Mouse (Mus musculus) embryonic facial prominence, embryonic 11.5 days (tissue): ENCODE measurements around the gene Gpatch4. TPM values are rescaled to one million over a fixed set of nuclear protein-coding genes. Genes with fewer than 3 reads are reported as not detected.

Experiments
- ATAC-seq: fragments of 200-750 bp; cut with Nextera tagmentation; replicated peaks from 2 replicates; pipeline ENCODE4 v1.8.0; 2017; ENCODE audit warnings: low read depth; ENCODE audit not compliant: insufficient number of reproducible peaks, low FRiP score, low TSS enrichment
- DNase-seq: peaks from one replicate; pipeline ENCODE4 v3.0.0-alpha.2; 2015; ENCODE audit warnings: low spot score
- H3K27ac ChIP-seq: fragments of 300-500 bp; sonication (generic); replicated peaks from 2 replicates; pipeline ENCODE4 v1.5.1; 2014; ENCODE audit warnings: mild to moderate bottlenecking, low read depth, low read length, control low read depth
- H3K27me3 ChIP-seq: fragments of 300-500 bp; sonication (generic); 2 replicates; pipeline ENCODE4 v1.6.1; 2014; ENCODE audit warnings: mild to moderate bottlenecking, low read length, moderate library complexity, mixed read lengths; ENCODE audit not compliant: control insufficient read depth, insufficient read depth
- H3K36me3 ChIP-seq: fragments of 300-500 bp; sonication (generic); replicated peaks from 2 replicates; pipeline ENCODE4 v1.6.1; 2014; ENCODE audit warnings: low read depth, mild to moderate bottlenecking, low read length, moderate library complexity, mixed read lengths; ENCODE audit not compliant: control insufficient read depth, insufficient read depth
- H3K4me1 ChIP-seq: fragments of 300-500 bp; sonication (generic); 2 replicates; pipeline ENCODE4 v1.6.1; 2014; ENCODE audit warnings: low read length, mixed read lengths; ENCODE audit not compliant: control insufficient read depth, insufficient read depth
- H3K4me2 ChIP-seq: fragments of 300-500 bp; sonication (generic); 2 replicates; pipeline ENCODE4 v1.6.1; 2014; ENCODE audit warnings: low read depth, mild to moderate bottlenecking, control low read depth, low read length, moderate library complexity
- H3K4me3 ChIP-seq: fragments of 300-500 bp; sonication (generic); 2 replicates; pipeline ENCODE4 v1.5.1; 2014; ENCODE audit warnings: low read depth, low read length, control low read depth
- H3K9ac ChIP-seq: fragments of 300-500 bp; sonication (generic); replicated peaks from 2 replicates; pipeline ENCODE4 v1.6.1; 2014; ENCODE audit warnings: mild to moderate bottlenecking, control low read depth, low read length
- H3K9me3 ChIP-seq: fragments of 300-500 bp; sonication (generic); replicated peaks from 2 replicates; pipeline ENCODE4 v1.6.1; 2016; ENCODE audit warnings: mild to moderate bottlenecking, low read length, inconsistent platforms, mixed read lengths; ENCODE audit not compliant: control insufficient read depth
- WGBS: fragments of 180-500 bp; shearing (Covaris S2); extraction: QIAGEN DNeasy Blood & Tissue Kit; methylation state at CpG from one replicate; pipeline ENCODE4 v1.1.7; 2014; 5-methylcytosine and 5-hydroxymethylcytosine counted together
- polyA plus RNA-seq: library from polyadenylated mRNA; unstranded; fragments of >200 nt; fragmentation: Nextera tagmentation; extraction: Ambion mirVana; gene quantifications from 2 replicates; pipeline ENCODE4 v1.2.1, GENCODE M21; 2014

The Gpatch4 gene
- polyA plus RNA-seq, 1 experiment from 2014 or later: 37.8 TPM

DNA sequence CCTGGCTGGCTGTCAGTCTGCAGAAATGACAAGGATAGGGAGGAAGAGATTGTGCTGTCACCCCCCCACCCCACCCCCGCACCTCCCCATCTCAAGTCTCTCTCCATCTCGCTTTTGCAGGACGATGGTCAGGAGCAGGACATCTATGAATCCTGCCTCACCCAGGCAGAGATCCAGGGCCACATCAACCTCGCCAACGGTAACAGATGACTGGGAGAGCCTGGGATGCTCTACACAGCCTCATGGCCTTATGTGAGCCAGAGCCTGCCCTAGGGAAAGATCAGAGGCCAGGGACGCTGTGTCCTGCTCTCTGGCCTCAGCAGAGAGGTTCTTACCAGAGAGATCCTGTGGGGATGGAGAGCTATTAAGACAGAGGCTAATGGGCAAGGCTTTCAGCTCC lies 47.7 kb downstream of the Gpatch4 start:
- DNase-seq: no peak
- WGBS: 93% methylated on average over 6 of the region's 6 CpGs
- Histone ChIP-seq H3K9me3 (no peaks in the 10 kb centered on the region), H3K27ac (no peak overlapping the region), H3K4me1 (no peaks in the 10 kb centered on the region), H3K4me3 (no peak overlapping the region), H3K27me3 (no peaks in the 10 kb centered on the region), H3K4me2 (no peak overlapping the region), H3K36me3 (peaks cover 2% of the 10 kb centered on the region), H3K9ac (no peak overlapping the region)
- ATAC-seq: no peak

DNA sequence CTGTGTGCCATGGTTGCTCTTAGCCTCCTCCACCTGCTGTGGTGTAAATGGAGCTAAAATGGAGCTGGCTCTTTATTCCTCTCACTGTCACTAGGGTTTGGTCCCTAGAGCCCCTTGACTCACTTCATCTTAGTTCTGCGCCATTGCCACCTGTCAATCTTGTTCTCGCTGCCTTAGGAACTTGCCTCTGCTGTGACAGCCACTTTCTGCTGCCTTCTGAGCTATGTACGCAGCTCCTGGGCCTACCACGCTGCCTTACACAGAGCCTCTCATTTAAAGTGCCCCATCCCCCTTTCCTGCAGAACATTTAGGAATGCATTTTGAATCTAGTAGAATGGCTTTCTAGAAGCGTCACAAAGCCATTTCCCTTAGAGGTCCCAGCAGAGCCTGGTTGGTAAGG lies 51.2 kb downstream of the Gpatch4 start:
- WGBS: 84% methylated on average over 5 of the region's 5 CpGs
- no peaks in the 10 kb centered on the region for H3K4me1 ChIP-seq
- ATAC-seq (no peak), DNase-seq (no peak)
- H3K27me3 ChIP-seq: no peaks in the 10 kb centered on the region
- H3K4me3 ChIP-seq: no peak overlapping the region
- no peaks in the 10 kb centered on the region for H3K9me3 ChIP-seq
- no peak overlapping the region for H3K9ac ChIP-seq
- no peak overlapping the region for H3K4me2 ChIP-seq
- H3K36me3 ChIP-seq: peaks cover 2% of the 10 kb centered on the region
- no peak overlapping the region for H3K27ac ChIP-seq

- no peaks in the 10 kb centered on the region for H3K27me3 ChIP-seq
- WGBS: 88% methylated on average over 6 of the region's 6 CpGs
- peaks cover 8% of the 10 kb centered on the region for H3K36me3 ChIP-seq
- no peak overlapping the region for H3K4me2 ChIP-seq
- no peaks in the 10 kb centered on the region for H3K9me3 ChIP-seq
- no peak overlapping the region for H3K9ac ChIP-seq
- H3K4me1 ChIP-seq: no peaks in the 10 kb centered on the region
- DNase-seq (no peak), ATAC-seq (no peak)
- H3K27ac ChIP-seq: no peak overlapping the region
- H3K4me3 ChIP-seq: no peak overlapping the region
Observed at GRCm38 (mm10) chr3:88097666-88098065, 54.8 kb downstream of the Gpatch4 start.

DNA sequence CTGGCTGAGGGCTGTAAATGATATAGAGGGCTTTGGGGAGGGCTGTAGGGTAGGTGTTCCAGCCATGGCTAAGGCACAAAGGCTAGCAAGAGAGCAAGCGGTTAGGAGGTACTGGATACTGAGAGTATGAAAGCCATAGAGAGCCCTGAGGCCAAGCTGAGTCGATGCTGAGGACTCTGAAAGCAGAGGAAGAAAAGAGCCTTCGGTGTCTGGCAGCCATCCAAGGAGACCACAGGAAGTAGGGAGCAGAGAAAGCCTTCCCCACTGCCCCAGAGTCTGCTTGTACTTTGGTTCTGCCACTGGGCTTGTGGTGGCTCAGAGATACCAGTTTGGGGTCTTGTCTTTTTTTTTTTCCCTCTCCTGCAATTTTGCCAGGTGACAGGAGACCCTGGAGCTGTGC lies 57.3 kb downstream of the Gpatch4 start:
- no peak overlapping the region for H3K27ac ChIP-seq
- H3K9me3 ChIP-seq: no peaks in the 10 kb centered on the region
- H3K36me3 ChIP-seq: peaks cover 6% of the 10 kb centered on the region
- no peak overlapping the region for H3K4me2 ChIP-seq
- 74% methylated on average over 3 of the region's 3 CpGs for WGBS
- H3K27me3 ChIP-seq: no peaks in the 10 kb centered on the region
- DNase-seq: no peak
- H3K4me1 ChIP-seq: no peaks in the 10 kb centered on the region
- ATAC-seq: no peak
- H3K9ac ChIP-seq: no peak overlapping the region
- no peak overlapping the region for H3K4me3 ChIP-seq

DNA sequence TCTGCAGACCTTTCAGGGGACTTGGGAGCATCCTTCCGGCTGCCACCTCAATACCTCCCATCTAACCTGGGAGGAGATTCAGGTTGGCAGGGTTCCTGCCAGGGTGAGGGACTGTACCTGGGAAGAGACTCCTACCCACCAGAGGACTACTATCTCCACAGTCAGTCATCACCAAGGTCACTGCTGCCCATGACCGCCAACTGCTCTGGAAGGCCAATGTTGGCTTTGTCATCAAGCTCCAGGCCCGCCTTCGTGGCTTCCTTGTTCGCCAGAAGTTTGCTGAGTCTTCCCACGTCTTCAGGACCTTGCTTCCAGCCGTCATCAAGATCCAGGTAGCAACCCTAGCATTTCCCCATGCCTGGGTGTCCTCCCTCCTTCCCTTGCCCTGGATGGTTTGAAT lies 58.8 kb downstream of the Gpatch4 start:
- no peaks in the 10 kb centered on the region for H3K9me3 ChIP-seq
- peaks cover 6% of the 10 kb centered on the region for H3K36me3 ChIP-seq
- ATAC-seq: no peak

DNA sequence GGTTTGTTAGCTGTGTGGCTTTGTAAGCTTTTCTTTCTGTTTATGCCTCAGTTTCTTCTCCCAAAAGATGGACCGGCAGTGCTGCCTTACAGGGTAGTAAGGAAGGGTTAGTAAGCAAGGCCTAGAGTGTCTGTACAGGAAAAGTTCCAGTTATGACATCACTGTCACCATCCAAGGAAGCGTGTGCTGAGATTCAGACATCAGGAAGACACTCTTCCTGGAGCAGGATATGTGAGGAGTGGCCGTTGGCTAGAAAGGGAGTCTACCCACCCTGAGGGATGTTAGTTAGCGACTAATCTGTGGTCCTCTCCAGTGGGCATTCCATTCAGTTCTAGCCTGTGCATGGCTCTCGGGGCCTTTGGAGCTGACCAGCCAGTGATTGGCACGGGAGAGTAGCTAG lies 59.3 kb downstream of the Gpatch4 start:
- no peak overlapping the region for H3K27ac ChIP-seq
- no peak overlapping the region for H3K9ac ChIP-seq
- no peak overlapping the region for H3K4me3 ChIP-seq
- WGBS: 88% methylated on average over 6 of the region's 6 CpGs
- no peaks in the 10 kb centered on the region for H3K9me3 ChIP-seq
- H3K27me3 ChIP-seq: no peaks in the 10 kb centered on the region
- H3K36me3 ChIP-seq: peaks cover 6% of the 10 kb centered on the region
- DNase-seq (no peak), ATAC-seq (no peak)
- H3K4me1 ChIP-seq: no peaks in the 10 kb centered on the region
- no peak overlapping the region for H3K4me2 ChIP-seq

More for the DNA sequence above, 58.8 kb downstream of the Gpatch4 start:
- DNase-seq: no peak
- Histone ChIP-seq H3K27me3 (no peaks in the 10 kb centered on the region), H3K4me1 (no peaks in the 10 kb centered on the region), H3K4me2 (no peak overlapping the region), H3K4me3 (no peak overlapping the region), H3K27ac (no peak overlapping the region), H3K9ac (no peak overlapping the region)
- 89% methylated on average over 7 of the region's 7 CpGs for WGBS

GRCm38 (mm10) chr3:88102611-88103010 lies 59.7 kb downstream of the Gpatch4 start:
- Histone ChIP-seq H3K36me3 (peaks cover 6% of the 10 kb centered on the region), H3K9ac (no peak overlapping the region)
- no peak for ATAC-seq

More at GRCm38 (mm10) chr3:88102611-88103010, 59.7 kb downstream of the Gpatch4 start:
- Histone ChIP-seq H3K4me3 (no peak overlapping the region), H3K9me3 (no peaks in the 10 kb centered on the region), H3K4me1 (no peaks in the 10 kb centered on the region), H3K27ac (no peak overlapping the region), H3K4me2 (no peak overlapping the region), H3K27me3 (no peaks in the 10 kb centered on the region)
- 82% methylated on average over 6 of the region's 6 CpGs for WGBS
- DNase-seq: no peak
